Mouse (Mus musculus) kidney, embryonic 15.5 days (tissue): ENCODE data around the gene Col1a1. TPM values are rescaled to one million over a fixed set of nuclear protein-coding genes. Genes with fewer than 3 reads are reported as not detected.

Experiments
- ATAC-seq: fragments of 200-750 bp; cut with Nextera tagmentation; replicated peaks from 2 replicates; pipeline ENCODE4 v1.8.0; 2017; ENCODE audit warnings: moderate TSS enrichment; ENCODE audit not compliant: low FRiP score
- H3K27ac ChIP-seq: fragments of 300-500 bp; sonication (generic); 2 replicates; pipeline ENCODE4 v1.5.1; 2015; ENCODE audit warnings: mild to moderate bottlenecking, inconsistent platforms
- H3K27me3 ChIP-seq: fragments of 300-500 bp; sonication (generic); 2 replicates; pipeline ENCODE4 v1.6.1; 2015; ENCODE audit warnings: inconsistent platforms
- H3K36me3 ChIP-seq: fragments of 300-500 bp; sonication (generic); 2 replicates; pipeline ENCODE4 v1.6.1; 2015; ENCODE audit warnings: inconsistent platforms
- H3K4me1 ChIP-seq: fragments of 300-500 bp; sonication (generic); 2 replicates; pipeline ENCODE4 v1.6.1; 2015; ENCODE audit warnings: inconsistent platforms
- H3K4me2 ChIP-seq: fragments of 300-500 bp; sonication (generic); 2 replicates; pipeline ENCODE4 v1.6.1; 2015; ENCODE audit warnings: moderate library complexity, mild to moderate bottlenecking, inconsistent platforms
- H3K4me3 ChIP-seq: fragments of 300-500 bp; sonication (generic); replicated peaks from 2 replicates; pipeline ENCODE4 v1.5.1; 2015; ENCODE audit warnings: mild to moderate bottlenecking, inconsistent platforms
- H3K9ac ChIP-seq: fragments of 300-500 bp; sonication (generic); 2 replicates; pipeline ENCODE4 v1.6.1; 2015; ENCODE audit warnings: mild to moderate bottlenecking, inconsistent platforms
- H3K9me3 ChIP-seq: fragments of 300-500 bp; sonication (generic); replicated peaks from 2 replicates; pipeline ENCODE4 v1.6.1; 2016; ENCODE audit warnings: inconsistent platforms
- WGBS: fragments of 180-500 bp; shearing (Covaris S2); methylation state at CpG from one replicate; pipeline ENCODE4 v1.1.7; 2015; ENCODE audit warnings: mixed read lengths; 5-methylcytosine and 5-hydroxymethylcytosine counted together
- polyA plus RNA-seq: library from polyadenylated mRNA; unstranded; fragments of >200 nt; fragmentation: Nextera tagmentation; extraction: Ambion mirVana; gene quantifications from 2 replicates; pipeline ENCODE4 v1.2.1, GENCODE M21; 2015

Col1a1 gene
- polyA plus RNA-seq, 1 experiment from 2014 or later, result 1,120 TPM

DNA sequence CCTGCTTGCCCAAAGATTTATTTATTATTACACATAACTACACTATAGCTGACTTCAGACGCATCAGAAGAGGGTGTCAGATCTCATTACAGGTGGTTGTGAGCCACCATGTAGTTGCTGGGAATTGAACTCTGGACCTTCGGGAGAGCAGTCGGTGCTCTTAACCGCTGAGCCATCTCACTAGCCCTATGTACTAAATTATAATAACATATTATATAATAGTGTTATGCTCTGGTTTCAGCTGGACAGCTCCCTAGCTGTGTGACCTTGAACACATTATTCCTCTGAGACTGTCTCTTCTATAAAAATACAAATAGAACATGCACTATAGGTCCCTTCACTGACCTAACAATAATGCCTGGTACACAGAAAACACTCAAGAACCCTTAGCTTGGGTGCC is 11.0 kb upstream of the Col1a1 start:
- 94% methylated on average over 4 of the region's 4 CpGs for WGBS
- Histone ChIP-seq H3K4me2 (no peak overlapping the region), H3K36me3 (no peaks in the 10 kb centered on the region), H3K9me3 (no peaks in the 10 kb centered on the region), H3K4me1 (peaks cover 41% of the 10 kb centered on the region), H3K4me3 (no peak overlapping the region), H3K27me3 (no peaks in the 10 kb centered on the region), H3K9ac (no peak overlapping the region), H3K27ac (no peak overlapping the region)
- ATAC-seq, result no peak

GRCm38 (mm10) chr11:94926431-94926830 is 9.6 kb upstream of the Col1a1 start:
- H3K27me3 ChIP-seq, result no peaks in the 10 kb centered on the region
- no peak overlapping the region for H3K9ac ChIP-seq
- H3K9me3 ChIP-seq, result no peaks in the 10 kb centered on the region
- peaks cover 48% of the 10 kb centered on the region for H3K4me1 ChIP-seq
- H3K4me2 ChIP-seq, result no peak overlapping the region
- ATAC-seq, result no peak
- no peak overlapping the region for H3K4me3 ChIP-seq
- whole genome bisulfite sequencing, result 45% methylated on average over 11 of the region's 11 CpGs
- peak overlapping the region; percentile 96 for H3K27ac ChIP-seq
- no peaks in the 10 kb centered on the region for H3K36me3 ChIP-seq

- no peaks in the 10 kb centered on the region for H3K36me3 ChIP-seq
- peak overlapping the region; percentile 44; the same call in 1 of the 2 replicates for H3K4me2 ChIP-seq
- no peak for ATAC-seq
- WGBS, result 16% methylated on average over 5 of the region's 5 CpGs
- peaks cover under 1% of the 10 kb centered on the region; the same call in 1 of the 2 replicates for H3K27me3 ChIP-seq
- H3K9me3 ChIP-seq, result no peaks in the 10 kb centered on the region
- peak overlapping the region; percentile 96 for H3K27ac ChIP-seq
- H3K9ac ChIP-seq, result no peak overlapping the region
- peaks cover 50% of the 10 kb centered on the region for H3K4me1 ChIP-seq
- no peak overlapping the region for H3K4me3 ChIP-seq
Measured at GRCm38 (mm10) chr11:94927771-94928291, 8.2 kb upstream of the Col1a1 start.

- Histone ChIP-seq H3K27me3 (peaks cover 9% of the 10 kb centered on the region), H3K4me3 (no peak overlapping the region), H3K4me2 (peak overlapping the region; percentile 44), H3K27ac (peak overlapping the region; percentile 96), H3K9ac (no peak overlapping the region), H3K4me1 (peaks cover 60% of the 10 kb centered on the region), H3K36me3 (no peaks in the 10 kb centered on the region), H3K9me3 (no peaks in the 10 kb centered on the region)
- peak; percentile 93 for ATAC-seq
- 3% methylated on average over 13 of the region's 13 CpGs for WGBS
Measured at GRCm38 (mm10) chr11:94928820-94929219, 7.2 kb upstream of the Col1a1 start.

GRCm38 (mm10) chr11:94929599-94929998 is 6.4 kb upstream of the Col1a1 start:
- WGBS, result 28% methylated on average over 9 of the region's 9 CpGs
- ATAC-seq, result no peak

DNA sequence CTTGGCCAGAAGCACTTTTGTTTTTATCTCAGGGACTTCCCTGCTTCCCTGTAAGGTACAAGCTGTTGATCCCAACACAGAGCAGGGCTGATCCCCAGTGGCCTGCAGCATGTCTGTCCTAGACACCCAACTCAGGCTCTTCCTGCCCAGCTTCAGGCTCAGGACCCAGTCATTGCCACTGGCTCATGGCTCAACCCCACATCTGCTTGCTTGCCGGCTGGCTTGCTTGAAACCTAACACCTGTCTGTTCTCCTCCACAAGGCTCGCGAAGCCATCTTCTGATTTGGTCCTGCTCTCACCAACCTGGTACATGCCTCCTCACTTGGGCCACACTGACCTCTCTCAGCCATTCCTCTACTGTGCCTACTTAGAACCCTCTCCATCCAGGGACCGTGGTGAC is 5.9 kb upstream of the Col1a1 start:
- Histone ChIP-seq H3K27ac (peak overlapping the region; percentile 96), H3K9me3 (no peaks in the 10 kb centered on the region), H3K4me3 (no peak overlapping the region), H3K36me3 (no peaks in the 10 kb centered on the region), H3K4me2 (no peak overlapping the region), H3K27me3 (peaks cover 17% of the 10 kb centered on the region), H3K4me1 (peaks cover 73% of the 10 kb centered on the region), H3K9ac (no peak overlapping the region)
- ATAC-seq, result no peak
- 30% methylated on average over 4 of the region's 4 CpGs for WGBS

More at GRCm38 (mm10) chr11:94929599-94929998, 6.4 kb upstream of the Col1a1 start:
- Histone ChIP-seq H3K4me2 (peak overlapping the region; percentile 44), H3K9me3 (no peaks in the 10 kb centered on the region), H3K9ac (no peak overlapping the region), H3K36me3 (no peaks in the 10 kb centered on the region), H3K27me3 (peaks cover 15% of the 10 kb centered on the region), H3K4me3 (no peak overlapping the region), H3K27ac (peak overlapping the region; percentile 96), H3K4me1 (peaks cover 68% of the 10 kb centered on the region)

DNA sequence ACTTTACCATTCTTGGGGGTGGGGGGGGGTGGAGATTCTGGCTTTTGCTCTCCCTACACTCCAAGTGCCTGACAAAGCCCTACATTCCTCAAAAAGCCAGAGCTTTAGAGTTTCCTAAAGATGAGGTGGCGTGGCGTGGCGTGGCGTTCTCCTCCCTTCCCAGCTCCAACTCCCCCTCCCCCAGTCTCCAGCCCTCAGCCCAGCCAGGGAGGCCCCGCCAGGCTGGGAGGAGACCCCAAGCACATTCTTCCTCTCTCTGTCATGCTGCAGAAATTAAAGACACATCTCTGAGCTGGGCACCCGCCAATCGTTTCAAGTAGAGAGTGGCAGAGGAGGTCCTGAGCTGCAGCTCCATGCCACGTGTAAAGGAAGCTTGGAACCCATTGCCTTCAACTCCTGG is 2.4 kb upstream of the Col1a1 start:
- 18% methylated on average over 8 of the region's 8 CpGs for WGBS
- H3K9ac ChIP-seq, result no peak overlapping the region
- H3K36me3 ChIP-seq, result no peaks in the 10 kb centered on the region
- H3K4me1 ChIP-seq, result peaks cover 79% of the 10 kb centered on the region
- no peak for ATAC-seq
- peaks cover 43% of the 10 kb centered on the region for H3K27me3 ChIP-seq
- peak overlapping the region; percentile 90 for H3K27ac ChIP-seq
- H3K9me3 ChIP-seq, result no peaks in the 10 kb centered on the region
- H3K4me3 ChIP-seq, result no peak overlapping the region
- peak overlapping the region; percentile 24 for H3K4me2 ChIP-seq

GRCm38 (mm10) chr11:94934526-94934925 is 1.5 kb upstream of the Col1a1 start:
- Histone ChIP-seq H3K27ac (peak overlapping the region; percentile 90), H3K4me1 (peaks cover 76% of the 10 kb centered on the region), H3K9me3 (no peaks in the 10 kb centered on the region), H3K4me3 (no peak overlapping the region), H3K9ac (no peak overlapping the region), H3K27me3 (peaks cover 50% of the 10 kb centered on the region), H3K4me2 (peak overlapping the region; percentile 24; the same call in 1 of the 2 replicates), H3K36me3 (peaks cover 1% of the 10 kb centered on the region; the same call in 1 of the 2 replicates)
- no peak for ATAC-seq
- WGBS, result 16% methylated on average over 11 of the region's 11 CpGs

DNA sequence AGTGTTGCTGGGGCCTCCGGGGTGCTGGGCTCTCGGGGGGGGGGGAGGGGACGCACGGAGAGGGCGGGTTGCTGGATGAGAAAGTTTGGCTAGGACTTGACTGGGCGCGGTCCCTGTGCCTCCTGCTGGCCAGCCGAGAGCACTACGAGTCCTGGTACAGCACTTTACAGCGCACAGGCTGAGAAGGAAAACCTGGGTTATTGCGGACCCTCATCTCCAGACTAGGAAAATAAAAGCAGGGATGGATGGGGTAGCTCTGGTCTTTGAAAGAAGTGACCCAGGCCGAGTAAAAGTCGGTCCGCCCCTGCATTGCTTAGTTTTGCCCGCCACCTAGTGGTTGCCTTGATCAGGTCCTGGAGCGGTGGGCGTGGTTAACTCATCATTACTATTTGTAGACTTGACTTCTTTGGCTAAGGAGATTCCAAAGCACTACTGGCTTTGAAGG is 849 bp downstream of the Col1a1 start:
- H3K4me1 ChIP-seq, result peaks cover 63% of the 10 kb centered on the region
- 0% methylated on average over 17 of the region's 17 CpGs for WGBS

GRCm38 (mm10) chr11:94937335-94937781 is 1.3 kb downstream of the Col1a1 start:
- ATAC-seq, result peak; percentile 57
- peaks cover 24% of the 10 kb centered on the region for H3K36me3 ChIP-seq
- H3K4me3 ChIP-seq, result peak overlapping the region; percentile 53
- H3K4me2 ChIP-seq, result peak overlapping the region; percentile 84
- H3K9ac ChIP-seq, result peak overlapping the region; percentile 51
- peaks cover 68% of the 10 kb centered on the region for H3K4me1 ChIP-seq
- WGBS, result under 1% methylated on average over 18 of the region's 18 CpGs
- H3K27me3 ChIP-seq, result peaks cover 56% of the 10 kb centered on the region
- peak overlapping the region; percentile 92 for H3K27ac ChIP-seq
- H3K9me3 ChIP-seq, result no peaks in the 10 kb centered on the region

More for the DNA sequence above, 849 bp downstream of the Col1a1 start:
- Histone ChIP-seq H3K9me3 (no peaks in the 10 kb centered on the region), H3K27me3 (peaks cover 56% of the 10 kb centered on the region), H3K4me2 (peak overlapping the region; percentile 84), H3K4me3 (peak overlapping the region; percentile 53), H3K36me3 (peaks cover 19% of the 10 kb centered on the region), H3K9ac (peak overlapping the region; percentile 61), H3K27ac (peak overlapping the region; percentile 92)
- peak; percentile 74 for ATAC-seq

GRCm38 (mm10) chr11:94937787-94938186 is 1.8 kb downstream of the Col1a1 start:
- Histone ChIP-seq H3K27ac (peak overlapping the region; percentile 92), H3K4me2 (peak overlapping the region; percentile 84), H3K4me3 (peak overlapping the region; percentile 53), H3K27me3 (peaks cover 56% of the 10 kb centered on the region), H3K9ac (peak overlapping the region; percentile 51), H3K9me3 (no peaks in the 10 kb centered on the region), H3K36me3 (peaks cover 28% of the 10 kb centered on the region), H3K4me1 (peaks cover 67% of the 10 kb centered on the region)
- ATAC-seq, result no peak
- under 1% methylated on average over 15 of the region's 15 CpGs for WGBS

GRCm38 (mm10) chr11:94938296-94938695 is 2.3 kb downstream of the Col1a1 start:
- H3K4me3 ChIP-seq, result peak overlapping the region; percentile 53
- no peak for ATAC-seq
- H3K36me3 ChIP-seq, result peaks cover 33% of the 10 kb centered on the region
- H3K9ac ChIP-seq, result peak overlapping the region; percentile 51
- H3K4me1 ChIP-seq, result peaks cover 61% of the 10 kb centered on the region
- H3K4me2 ChIP-seq, result peak overlapping the region; percentile 84
- 16% methylated on average over 9 of the region's 9 CpGs for WGBS
- no peaks in the 10 kb centered on the region for H3K9me3 ChIP-seq
- peak overlapping the region; percentile 92 for H3K27ac ChIP-seq
- peaks cover 52% of the 10 kb centered on the region for H3K27me3 ChIP-seq
